Mouse (Mus musculus): ENCODE measurements at regions not wholly inside any gene's neighbourhood (a gene's known extent, or its start where the extent isn't known, plus 50 kb on each side); places are given as distances from the start of the nearest gene placed in this dataset.

- Histone ChIP-seq H3K27me3 (ENCODE audit: insufficient read depth, low read length) (no peaks in the 10 kb centered on the region), H3K9me3 (ENCODE audit: low read depth, low read length) (no peaks in the 10 kb centered on the region), H3K27ac (ENCODE audit: low read depth) (no peak overlapping the region), H3K4me3 (ENCODE audit: low read depth, low read length) (no peak overlapping the region), H3K9ac (no peak overlapping the region), H3K4me2 (no peak overlapping the region), H3K4me1 (ENCODE audit: insufficient read depth) (no peaks in the 10 kb centered on the region), H3K36me3 (ENCODE audit: insufficient read depth) (no peaks in the 10 kb centered on the region)
- DNase-seq = no peak
- no peak for ATAC-seq (ENCODE audit: insufficient read depth)
- WGBS = 72% methylated on average over 13 of the region's 13 CpGs
- TF ChIP-seq CTCF (IDR thresholded peaks at IDR 0.05; ENCODE audit: low read depth) = no peak
Measured at GRCm38 (mm10) chr9:91130111-91130720, 232.0 kb upstream of the Zic4 start.

- Histone ChIP-seq H3K4me3 (ENCODE audit: low read depth, low read length) (no peak overlapping the region), H3K9ac (no peak overlapping the region), H3K9me3 (ENCODE audit: low read depth, low read length) (no peaks in the 10 kb centered on the region), H3K4me1 (ENCODE audit: insufficient read depth) (no peaks in the 10 kb centered on the region), H3K4me2 (no peak overlapping the region), H3K27me3 (ENCODE audit: insufficient read depth, low read length) (no peaks in the 10 kb centered on the region), H3K27ac (ENCODE audit: low read depth) (no peak overlapping the region), H3K36me3 (ENCODE audit: insufficient read depth) (no peaks in the 10 kb centered on the region)
- DNase-seq (no peak), ATAC-seq (ENCODE audit: insufficient read depth) (no peak)
- no peak for TF ChIP-seq CTCF (IDR thresholded peaks at IDR 0.05; ENCODE audit: low read depth)
- WGBS = 70% methylated on average over 7 of the region's 7 CpGs
Measured at GRCm38 (mm10) chr9:91131415-91132255, 230.6 kb upstream of the Zic4 start.

- DNase-seq (no peak), ATAC-seq (ENCODE audit: insufficient read depth) (no peak)
- 68% methylated on average over 1 of the region's 1 CpGs for WGBS
- Histone ChIP-seq H3K9me3 (ENCODE audit: low read depth, low read length) (no peaks in the 10 kb centered on the region), H3K27me3 (ENCODE audit: insufficient read depth, low read length) (no peaks in the 10 kb centered on the region), H3K36me3 (ENCODE audit: insufficient read depth) (no peaks in the 10 kb centered on the region), H3K4me2 (no peak overlapping the region), H3K4me3 (ENCODE audit: low read depth, low read length) (no peak overlapping the region), H3K27ac (ENCODE audit: low read depth) (no peak overlapping the region), H3K9ac (no peak overlapping the region), H3K4me1 (ENCODE audit: insufficient read depth) (no peaks in the 10 kb centered on the region)
- no peak for TF ChIP-seq CTCF (IDR thresholded peaks at IDR 0.05; ENCODE audit: low read depth)
Measured at GRCm38 (mm10) chr9:91132531-91132930, 229.7 kb upstream of the Zic4 start.

GRCm38 (mm10) chr9:91133256-91133920 lies 228.8 kb upstream of the Zic4 start:
- Histone ChIP-seq H3K4me3 (ENCODE audit: low read depth, low read length) (no peak overlapping the region), H3K4me1 (ENCODE audit: insufficient read depth) (no peaks in the 10 kb centered on the region), H3K27ac (ENCODE audit: low read depth) (no peak overlapping the region), H3K4me2 (no peak overlapping the region), H3K9ac (no peak overlapping the region), H3K9me3 (ENCODE audit: low read depth, low read length) (no peaks in the 10 kb centered on the region), H3K36me3 (ENCODE audit: insufficient read depth) (no peaks in the 10 kb centered on the region), H3K27me3 (ENCODE audit: insufficient read depth, low read length) (no peaks in the 10 kb centered on the region)
- no peak for DNase-seq
- no peak for TF ChIP-seq CTCF (IDR thresholded peaks at IDR 0.05; ENCODE audit: low read depth)
- 81% methylated on average over 3 of the region's 3 CpGs for WGBS
- ATAC-seq (ENCODE audit: insufficient read depth) = no peak

GRCm38 (mm10) chr9:91134325-91134724 lies 227.9 kb upstream of the Zic4 start:
- DNase-seq = no peak
- 91% methylated on average over 1 of the region's 1 CpGs for WGBS
- TF ChIP-seq CTCF (IDR thresholded peaks at IDR 0.05; ENCODE audit: low read depth) = no peak
- Histone ChIP-seq H3K4me3 (ENCODE audit: low read depth, low read length) (no peak overlapping the region), H3K4me2 (no peak overlapping the region), H3K4me1 (ENCODE audit: insufficient read depth) (no peaks in the 10 kb centered on the region), H3K9me3 (ENCODE audit: low read depth, low read length) (no peaks in the 10 kb centered on the region), H3K9ac (no peak overlapping the region), H3K27me3 (ENCODE audit: insufficient read depth, low read length) (no peaks in the 10 kb centered on the region), H3K36me3 (ENCODE audit: insufficient read depth) (no peaks in the 10 kb centered on the region), H3K27ac (ENCODE audit: low read depth) (no peak overlapping the region)
- no peak for ATAC-seq (ENCODE audit: insufficient read depth)

GRCm38 (mm10) chr9:91135107-91135506 lies 227.1 kb upstream of the Zic4 start:
- no peak for TF ChIP-seq CTCF (IDR thresholded peaks at IDR 0.05; ENCODE audit: low read depth)
- Histone ChIP-seq H3K4me2 (no peak overlapping the region), H3K27ac (ENCODE audit: low read depth) (no peak overlapping the region), H3K36me3 (ENCODE audit: insufficient read depth) (no peaks in the 10 kb centered on the region), H3K9ac (no peak overlapping the region), H3K9me3 (ENCODE audit: low read depth, low read length) (no peaks in the 10 kb centered on the region), H3K27me3 (ENCODE audit: insufficient read depth, low read length) (no peaks in the 10 kb centered on the region), H3K4me1 (ENCODE audit: insufficient read depth) (no peaks in the 10 kb centered on the region), H3K4me3 (ENCODE audit: low read depth, low read length) (no peak overlapping the region)
- DNase-seq = no peak
- ATAC-seq (ENCODE audit: insufficient read depth) = no peak
- 62% methylated on average over 2 of the region's 2 CpGs for WGBS

- peak; percentile 20 for DNase-seq
- Histone ChIP-seq H3K4me1 (ENCODE audit: insufficient read depth) (no peaks in the 10 kb centered on the region), H3K9me3 (ENCODE audit: low read depth, low read length) (no peaks in the 10 kb centered on the region), H3K4me2 (no peak overlapping the region), H3K9ac (no peak overlapping the region), H3K27ac (ENCODE audit: low read depth) (no peak overlapping the region), H3K4me3 (ENCODE audit: low read depth, low read length) (no peak overlapping the region), H3K27me3 (ENCODE audit: insufficient read depth, low read length) (no peaks in the 10 kb centered on the region), H3K36me3 (ENCODE audit: insufficient read depth) (no peaks in the 10 kb centered on the region)
- TF ChIP-seq CTCF (IDR thresholded peaks at IDR 0.05; ENCODE audit: low read depth) = no peak
- no peak for ATAC-seq (ENCODE audit: insufficient read depth)
- WGBS = 33% methylated on average over 1 of the region's 1 CpGs
Measured at GRCm38 (mm10) chr9:91140651-91141050, 221.6 kb upstream of the Zic4 start.
